Mouse (Mus musculus) erythroid progenitor cell, adult 5-6 weeks (primary cell): ENCODE measurements around the gene Fry. TPM values are rescaled to one million over a fixed set of nuclear protein-coding genes. Genes with fewer than 3 reads are reported as not detected.
A peak's percentile ranks its signal among the peaks of the same experiment; 100 is the strongest.

Source experiments
- ATAC-seq: replicated peaks from 2 replicates; pipeline ENCODE4 v1.8.0; 2016; ENCODE audit warnings: moderate number of reproducible peaks, mild to moderate bottlenecking, moderate TSS enrichment, inconsistent platforms; ENCODE audit not compliant: poor library complexity, low FRiP score, severe bottlenecking
- total RNA-seq, 2 experiments: library from RNA; stranded (forward) in 1 of 2; stranded (reverse) in 1 of 2; fragments of 150-400 nt in 1 of 2; fragments of 186-747, 209-891 nt in 1 of 2; gene quantifications; 2 replicates each; pipeline versions ENCODE4 v1.2.3 to v1.2.4; 2015 to 2017; ENCODE audit warnings: low replicate concordance in 2 of 2

The Fry gene
- total RNA-seq, 2 experiments from 2014 or later, result 13.8 to 28.3 TPM

DNA sequence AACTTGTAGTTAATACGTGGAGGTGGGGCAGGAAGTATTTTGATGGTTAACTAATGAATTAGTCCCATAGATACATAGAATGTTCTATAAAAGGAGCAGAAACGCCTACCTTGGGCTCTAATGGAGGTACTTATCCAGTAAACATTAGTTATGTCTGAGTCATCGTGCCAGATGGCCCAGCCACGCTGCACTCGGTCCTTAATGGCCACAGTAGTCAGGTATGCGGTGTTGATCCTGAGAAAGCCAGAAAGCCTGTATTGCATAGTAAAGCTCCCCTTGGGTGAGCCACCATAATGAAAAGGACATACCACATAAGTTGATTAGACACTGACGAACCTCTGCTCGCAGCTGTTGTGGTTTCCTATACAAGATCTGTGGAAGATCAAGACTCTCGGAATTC is 7.5 kb downstream of the Fry start:
- ATAC-seq, result no peak

DNA sequence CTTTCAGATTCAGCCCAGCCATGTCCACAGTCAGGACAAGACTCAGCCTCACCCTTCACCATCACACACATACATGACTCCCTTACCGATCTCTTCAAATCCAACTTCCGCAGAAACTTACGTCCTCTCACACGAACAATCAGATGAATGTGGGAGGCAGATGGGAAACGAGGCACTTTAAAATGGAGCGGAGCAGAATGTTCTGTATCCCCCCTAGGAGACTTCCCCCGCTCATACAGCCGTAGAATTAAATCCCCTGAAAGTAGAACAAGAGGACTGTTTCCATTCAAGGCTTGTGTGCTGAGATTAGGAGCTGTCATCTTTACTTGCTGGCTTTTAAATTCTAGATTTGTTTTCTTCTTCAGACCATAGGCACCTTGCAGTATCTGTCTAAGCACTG is 10.0 kb downstream of the Fry start:
- ATAC-seq, result no peak

DNA sequence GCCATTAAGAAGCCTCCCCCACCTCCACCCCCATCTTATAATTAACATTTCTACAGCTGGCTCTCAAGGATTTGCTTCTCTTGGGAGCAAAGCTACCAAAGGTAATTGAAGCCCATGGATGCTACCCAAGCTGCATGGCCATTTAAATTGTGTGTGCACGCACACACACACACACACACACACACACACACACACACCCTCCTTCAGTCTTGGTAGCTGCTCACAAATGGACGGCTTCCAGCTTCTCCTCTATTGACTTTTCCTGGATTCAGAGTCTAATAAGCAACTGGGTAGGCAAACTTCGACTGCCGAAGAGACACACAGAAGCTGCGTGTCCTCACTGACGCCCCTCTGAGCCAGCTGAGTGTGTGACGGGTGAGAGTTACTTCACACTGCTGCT is 11.7 kb downstream of the Fry start:
- ATAC-seq, result no peak

- ATAC-seq, result no peak
Measured at GRCm38 (mm10) chr5:150131166-150131565, 12.7 kb downstream of the Fry start.

- ATAC-seq, result no peak
Measured at GRCm38 (mm10) chr5:150134651-150135050, 16.2 kb downstream of the Fry start.

GRCm38 (mm10) chr5:150135529-150135928 is 17.1 kb downstream of the Fry start:
- no peak for ATAC-seq

GRCm38 (mm10) chr5:150137772-150138451 is 19.5 kb downstream of the Fry start:
- no peak for ATAC-seq

GRCm38 (mm10) chr5:150140513-150140912 is 22.1 kb downstream of the Fry start:
- ATAC-seq, result no peak

- no peak for ATAC-seq
Measured at GRCm38 (mm10) chr5:150145967-150146366, 27.5 kb downstream of the Fry start.

DNA sequence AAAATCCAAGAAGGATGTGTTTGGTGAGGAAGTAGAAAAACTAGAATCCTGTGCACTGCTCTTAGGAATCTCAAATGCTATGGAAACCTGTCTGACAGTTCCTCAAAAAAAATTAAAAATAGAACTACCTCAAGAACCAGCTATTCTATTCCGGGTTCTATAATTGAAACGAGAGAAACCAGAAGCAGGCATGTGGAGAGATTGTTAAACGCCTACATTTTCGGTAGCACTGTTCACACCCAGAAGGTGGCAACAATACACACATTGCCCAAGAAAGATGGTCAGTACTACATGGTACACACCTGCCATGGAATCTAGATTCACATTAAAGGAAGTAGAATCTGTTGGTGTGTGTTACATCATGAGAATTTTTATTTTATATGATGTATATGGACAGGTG is 28.2 kb downstream of the Fry start:
- ATAC-seq, result no peak

- ATAC-seq, result no peak
Measured at GRCm38 (mm10) chr5:150149725-150150124, 31.3 kb downstream of the Fry start.

- no peak for ATAC-seq
Measured at GRCm38 (mm10) chr5:150150986-150151385, 32.5 kb downstream of the Fry start.

DNA sequence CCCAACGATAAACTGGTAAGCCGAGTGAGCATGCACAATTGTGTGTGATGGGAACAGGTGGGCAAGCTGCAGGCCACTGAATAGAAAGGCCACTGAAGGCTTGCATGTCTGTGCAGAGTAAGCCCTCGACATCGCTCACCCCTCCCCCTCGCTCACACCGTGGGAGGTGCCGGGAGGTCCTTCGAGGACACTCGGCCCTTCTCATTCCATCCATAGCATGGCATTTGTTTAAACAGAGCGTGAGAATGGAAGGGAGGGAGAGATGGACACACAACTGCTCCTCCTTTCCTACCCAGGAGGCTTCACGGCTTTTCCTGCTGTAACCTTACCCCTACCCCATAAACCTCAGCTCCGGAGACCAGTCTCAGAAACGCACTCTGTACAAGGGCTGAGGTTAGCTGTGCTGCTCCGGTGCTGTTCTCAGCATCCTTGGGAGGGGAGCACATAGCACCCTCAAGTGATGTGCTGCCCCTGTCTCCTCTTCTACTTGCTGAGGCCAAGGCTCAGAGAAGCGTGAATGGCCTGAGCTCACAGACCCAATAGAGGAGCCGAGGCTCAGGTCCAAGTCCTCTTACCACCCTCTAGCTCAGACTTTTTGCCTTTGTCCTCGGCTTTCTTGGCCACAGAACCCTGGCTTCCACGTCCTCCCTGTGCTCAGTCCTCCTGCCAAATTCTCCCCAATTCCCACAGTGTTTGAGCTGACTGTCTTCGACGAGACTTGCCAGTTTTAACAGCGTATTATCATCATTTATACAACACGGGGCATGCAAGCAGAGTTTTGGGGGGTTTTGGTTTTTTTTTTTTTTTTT is 33.8 kb downstream of the Fry start:
- ATAC-seq, result no peak

GRCm38 (mm10) chr5:150152880-150153281 is 34.4 kb downstream of the Fry start:
- ATAC-seq, result no peak

- no peak for ATAC-seq
Measured at GRCm38 (mm10) chr5:150155388-150155787, 36.9 kb downstream of the Fry start.

GRCm38 (mm10) chr5:150156063-150156786 is 37.8 kb downstream of the Fry start:
- no peak for ATAC-seq

GRCm38 (mm10) chr5:150157682-150158081 is 39.2 kb downstream of the Fry start:
- 0 out of 2 replicates have a peak, but pooled peaks have one; percentile 26 for ATAC-seq

GRCm38 (mm10) chr5:150159151-150159550 is 40.7 kb downstream of the Fry start:
- no peak for ATAC-seq

DNA sequence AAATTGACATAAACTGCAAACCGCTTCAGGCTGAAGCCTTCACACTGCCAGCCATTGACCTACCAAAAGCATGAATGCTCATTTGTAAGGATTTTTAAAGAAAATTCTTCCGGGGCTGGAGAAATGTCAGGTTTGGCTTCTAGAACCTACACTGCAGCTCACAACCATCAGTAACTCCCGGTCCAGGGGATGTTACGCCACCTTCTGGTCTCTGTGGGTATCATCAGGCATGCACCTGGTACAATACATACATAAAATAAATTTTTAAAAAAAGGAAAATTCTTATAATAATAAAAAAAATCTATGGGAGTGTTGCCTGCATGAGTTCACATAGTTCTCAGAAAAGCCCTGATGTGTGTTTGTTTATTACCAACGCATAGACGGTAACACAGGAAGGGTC is 42.7 kb downstream of the Fry start:
- ATAC-seq, result no peak

- no peak for ATAC-seq
Measured at GRCm38 (mm10) chr5:150161898-150162297, 43.5 kb downstream of the Fry start.

DNA sequence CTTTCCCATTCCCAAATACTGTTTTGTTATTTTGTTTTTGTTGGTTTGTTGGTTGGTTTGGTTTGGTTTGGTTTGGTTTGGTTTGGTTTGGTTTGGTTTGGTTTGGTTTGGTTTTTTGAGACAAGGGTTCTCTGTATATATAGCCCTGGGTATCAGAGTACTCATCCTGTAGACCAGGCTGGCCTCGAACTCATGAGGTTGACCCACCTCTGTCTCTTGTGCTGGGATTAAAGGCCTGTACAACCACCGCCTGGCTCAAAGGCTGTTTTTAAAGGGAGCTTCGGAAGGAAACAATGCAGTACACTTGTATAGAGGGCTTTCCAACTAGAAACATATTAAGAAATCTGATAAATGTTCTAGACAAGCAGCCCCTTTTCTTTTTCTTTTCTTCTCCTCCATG is 46.2 kb downstream of the Fry start:
- ATAC-seq, result no peak
